Mouse (Mus musculus) testis, adult 10 weeks (tissue): Measurements from ENCODE around the gene E030025P04Rik. TPM values are rescaled to one million over a fixed set of nuclear protein-coding genes. Genes with fewer than 3 reads are reported as not detected.

Experiments
- polyA plus RNA-seq: library from polyadenylated mRNA; stranded (reverse); fragments of 350-450 nt; fragmentation: Illumina TruSeq; extraction: RNeasy Lipid Tissue Mini Kit (QIAGEN cat#74804); gene quantifications from one replicate; pipeline ENCODE4 v1.2.3, GENCODE M21; 2014; ENCODE audit warnings: low read depth, low replicate concordance

E030025P04Rik gene
- polyA plus RNA-seq: not detected

GRCm38 (mm10) chr11:109144236-109144635, at the start of gene E030025P04Rik:
TSS of gene E030025P04Rik (minus strand) at chr11:109144369.

Other genes starting within 250 kb of the E030025P04Rik start
- gene Axin2, start 224.0 kb downstream of the E030025P04Rik start, polyA plus RNA-seq: 1.2 TPM
- gene Rgs9, start 153.8 kb upstream of the E030025P04Rik start, polyA plus RNA-seq: 0.60 TPM
- 27.5 TPM for gene Gna13, start 218.5 kb upstream of the E030025P04Rik start, polyA plus RNA-seq